Mouse (Mus musculus): Measurements from ENCODE around the gene Gls. TPM values are rescaled to one million over a fixed set of nuclear protein-coding genes. Genes with fewer than 3 reads are reported as not detected.

Gene Gls
- total and polyA plus RNA-seq, 3 experiments, result 148 to 358 (median 311) TPM

- no peak for TF ChIP-seq GATA1 (IDR thresholded peaks at IDR 0.05; ENCODE audit: borderline replicate concordance, low read length)
- no peak for TF ChIP-seq GATA2 (IDR thresholded peaks at IDR 0.05; ENCODE audit: borderline replicate concordance, low read depth, low read length)
- no peak for TF ChIP-seq TAL1 (conservative IDR thresholded peaks at IDR 0.05; ENCODE audit: low read depth, low read length)
- TF ChIP-seq CTCF (IDR thresholded peaks at IDR 0.05; ENCODE audit: low read depth, low read length), result no peak
- TF ChIP-seq POLR2AphosphoS5 (IDR thresholded peaks at IDR 0.05; ENCODE audit: insufficient replicate concordance, low read depth, low read length), result no peak
- H3K4me3 ChIP-seq (ENCODE audit: low read depth, low read length), result no peak overlapping the region
- H3K9me3 ChIP-seq (replicated peaks), result no peaks in the 10 kb centered on the region
- ATAC-seq (ENCODE audit: extremely low read depth, insufficient number of reproducible peaks, low FRiP score, poor library complexity, severe bottlenecking) (no peak), DNase-seq (ENCODE audit: low spot score) (no peak)
- H3K36me3 ChIP-seq (replicated peaks), result peaks cover 41% of the 10 kb centered on the region
- H3K27me3 ChIP-seq (ENCODE audit: insufficient read depth, low read length), result no peaks in the 10 kb centered on the region
- peaks cover 1% of the 10 kb centered on the region for H3K4me1 ChIP-seq (ENCODE audit: insufficient read depth, low read depth, low read length)
These were observed 51.0 kb downstream of the Gls start for GRCm38 (mm10) chr1:52181994-52182393.

DNA sequence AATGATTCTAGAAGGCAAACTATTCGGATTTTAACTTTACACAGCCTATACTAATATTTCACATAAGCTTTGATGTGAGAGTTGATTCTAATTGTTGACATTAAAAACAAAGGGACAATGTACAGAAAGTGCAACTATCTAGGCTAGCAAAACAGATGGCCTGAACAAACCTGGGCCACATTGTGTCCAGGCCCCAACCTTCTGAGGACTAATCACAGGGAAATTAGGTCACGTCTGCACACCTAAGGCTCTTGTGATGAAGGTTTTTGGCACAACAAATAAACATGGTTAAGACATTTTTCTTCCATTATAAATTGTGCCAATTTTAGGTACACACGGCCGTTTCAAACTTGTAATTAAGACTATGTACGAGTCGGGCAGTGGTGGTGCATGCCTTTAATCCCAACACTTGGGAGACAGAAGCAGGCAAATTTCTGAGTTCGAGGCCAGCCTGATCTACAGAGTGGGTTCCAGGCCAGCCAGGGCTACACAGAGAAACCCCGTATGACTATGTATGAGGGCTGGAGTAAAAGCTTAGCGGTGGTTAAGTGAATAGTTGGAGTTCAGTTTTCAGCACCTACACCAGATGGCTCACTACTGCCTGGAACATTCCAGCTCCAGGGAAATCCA, 53.0 kb downstream of the Gls start:
- Histone ChIP-seq H3K27me3 (ENCODE audit: insufficient read depth, low read length) (no peaks in the 10 kb centered on the region), H3K4me3 (ENCODE audit: low read depth, low read length) (no peak overlapping the region), H3K36me3 (replicated peaks) (peaks cover 41% of the 10 kb centered on the region), H3K9me3 (replicated peaks) (no peaks in the 10 kb centered on the region), H3K4me1 (ENCODE audit: insufficient read depth, low read depth, low read length) (peaks cover 11% of the 10 kb centered on the region)
- TF ChIP-seq TAL1 (conservative IDR thresholded peaks at IDR 0.05; ENCODE audit: low read depth, low read length), result no peak
- TF ChIP-seq POLR2AphosphoS5 (IDR thresholded peaks at IDR 0.05; ENCODE audit: insufficient replicate concordance, low read depth, low read length), result no peak
- TF ChIP-seq CTCF (IDR thresholded peaks at IDR 0.05; ENCODE audit: low read depth, low read length), result no peak
- no peak for TF ChIP-seq GATA1 (IDR thresholded peaks at IDR 0.05; ENCODE audit: borderline replicate concordance, low read length)
- no peak for TF ChIP-seq GATA2 (IDR thresholded peaks at IDR 0.05; ENCODE audit: borderline replicate concordance, low read depth, low read length)
- no peak for ATAC-seq (ENCODE audit: extremely low read depth, insufficient number of reproducible peaks, low FRiP score, poor library complexity, severe bottlenecking)
- no peak for DNase-seq (ENCODE audit: low spot score)

DNA sequence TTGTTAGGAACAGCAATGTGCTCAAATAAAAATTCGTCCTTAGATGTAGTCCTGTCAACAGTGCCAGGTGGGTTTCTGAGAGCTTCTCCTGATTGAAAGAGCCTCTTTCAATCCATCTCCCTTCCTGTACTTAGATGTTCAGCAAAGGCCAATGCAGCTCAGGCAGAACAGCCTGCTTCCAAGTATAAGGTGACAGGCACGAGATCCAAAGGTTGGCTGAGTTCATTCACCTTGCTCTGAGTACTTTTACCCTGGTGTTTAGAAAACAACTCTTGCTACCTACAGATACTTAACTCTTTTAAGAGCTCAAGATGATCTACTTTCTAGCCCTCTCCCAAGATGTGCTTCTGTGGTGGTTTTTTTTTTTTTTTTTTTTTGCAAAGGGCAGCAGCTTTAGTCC, 56.0 kb downstream of the Gls start:
- no peak for ATAC-seq (ENCODE audit: extremely low read depth, insufficient number of reproducible peaks, low FRiP score, poor library complexity, severe bottlenecking)
- H3K27me3 ChIP-seq (ENCODE audit: insufficient read depth, low read length), result no peaks in the 10 kb centered on the region
- DNase-seq (ENCODE audit: low spot score), result no peak

GRCm38 (mm10) chr1:52175983-52176382, 57.0 kb downstream of the Gls start:
- no peaks in the 10 kb centered on the region for H3K27me3 ChIP-seq (ENCODE audit: insufficient read depth, low read length)
- TF ChIP-seq GATA1 (IDR thresholded peaks at IDR 0.05; ENCODE audit: borderline replicate concordance, low read length) (no peak), POLR2AphosphoS5 (IDR thresholded peaks at IDR 0.05; ENCODE audit: insufficient replicate concordance, low read depth, low read length) (no peak), GATA2 (IDR thresholded peaks at IDR 0.05; ENCODE audit: borderline replicate concordance, low read depth, low read length) (no peak), CTCF (IDR thresholded peaks at IDR 0.05; ENCODE audit: low read depth, low read length) (no peak), TAL1 (conservative IDR thresholded peaks at IDR 0.05; ENCODE audit: low read depth, low read length) (no peak)
- DNase-seq (ENCODE audit: low spot score), result no peak
- peaks cover 11% of the 10 kb centered on the region for H3K4me1 ChIP-seq (ENCODE audit: insufficient read depth, low read depth, low read length)
- H3K36me3 ChIP-seq (replicated peaks), result peaks cover 39% of the 10 kb centered on the region
- H3K9me3 ChIP-seq (replicated peaks), result no peaks in the 10 kb centered on the region
- no peak overlapping the region for H3K4me3 ChIP-seq (ENCODE audit: low read depth, low read length)
- no peak for ATAC-seq (ENCODE audit: extremely low read depth, insufficient number of reproducible peaks, low FRiP score, poor library complexity, severe bottlenecking)

More for the DNA sequence above, 56.0 kb downstream of the Gls start:
- Histone ChIP-seq H3K9me3 (replicated peaks) (no peaks in the 10 kb centered on the region), H3K4me1 (ENCODE audit: insufficient read depth, low read depth, low read length) (peaks cover 11% of the 10 kb centered on the region), H3K4me3 (ENCODE audit: low read depth, low read length) (no peak overlapping the region), H3K36me3 (replicated peaks) (peaks cover 39% of the 10 kb centered on the region)
- TF ChIP-seq CTCF (IDR thresholded peaks at IDR 0.05; ENCODE audit: low read depth, low read length), result no peak
- TF ChIP-seq GATA2 (IDR thresholded peaks at IDR 0.05; ENCODE audit: borderline replicate concordance, low read depth, low read length), result no peak
- TF ChIP-seq TAL1 (conservative IDR thresholded peaks at IDR 0.05; ENCODE audit: low read depth, low read length), result no peak
- TF ChIP-seq POLR2AphosphoS5 (IDR thresholded peaks at IDR 0.05; ENCODE audit: insufficient replicate concordance, low read depth, low read length), result no peak
- no peak for TF ChIP-seq GATA1 (IDR thresholded peaks at IDR 0.05; ENCODE audit: borderline replicate concordance, low read length)

DNA sequence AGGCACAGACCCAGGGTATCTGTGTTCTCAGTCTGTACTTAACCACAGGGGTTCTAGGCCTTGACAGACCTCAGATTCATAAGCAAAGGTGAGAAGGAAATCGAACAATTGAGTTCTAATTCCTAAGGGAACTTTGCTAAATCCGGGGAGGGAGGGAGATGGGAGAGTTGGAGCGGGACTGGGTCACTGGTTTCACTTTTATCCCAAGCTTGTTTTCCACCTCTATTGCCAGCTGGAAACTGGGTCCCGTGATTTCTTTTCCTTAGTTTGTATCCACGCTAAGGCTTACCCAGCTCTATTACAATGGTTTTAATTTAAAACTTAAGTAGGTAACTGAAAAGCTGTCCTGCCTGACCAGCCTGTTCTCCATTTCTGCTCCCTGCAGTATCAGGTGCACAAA, 57.7 kb downstream of the Gls start:
- no peak for DNase-seq (ENCODE audit: low spot score)
- ATAC-seq (ENCODE audit: extremely low read depth, insufficient number of reproducible peaks, low FRiP score, poor library complexity, severe bottlenecking), result no peak
- H3K4me3 ChIP-seq (ENCODE audit: low read depth, low read length), result no peak overlapping the region
- no peaks in the 10 kb centered on the region for H3K27me3 ChIP-seq (ENCODE audit: insufficient read depth, low read length)
- H3K9me3 ChIP-seq (replicated peaks), result no peaks in the 10 kb centered on the region
- TF ChIP-seq CTCF (IDR thresholded peaks at IDR 0.05; ENCODE audit: low read depth, low read length), result no peak
- no peak for TF ChIP-seq TAL1 (conservative IDR thresholded peaks at IDR 0.05; ENCODE audit: low read depth, low read length)
- TF ChIP-seq POLR2AphosphoS5 (IDR thresholded peaks at IDR 0.05; ENCODE audit: insufficient replicate concordance, low read depth, low read length), result no peak
- peaks cover 36% of the 10 kb centered on the region for H3K36me3 ChIP-seq (replicated peaks)
- peaks cover 12% of the 10 kb centered on the region for H3K4me1 ChIP-seq (ENCODE audit: insufficient read depth, low read depth, low read length)

- no peak for DNase-seq (ENCODE audit: low spot score)
- Histone ChIP-seq H3K4me1 (ENCODE audit: insufficient read depth, low read depth, low read length) (peaks cover 10% of the 10 kb centered on the region), H3K27me3 (ENCODE audit: insufficient read depth, low read length) (no peaks in the 10 kb centered on the region), H3K4me3 (ENCODE audit: low read depth, low read length) (no peak overlapping the region), H3K36me3 (replicated peaks) (peaks cover 43% of the 10 kb centered on the region), H3K9me3 (replicated peaks) (no peaks in the 10 kb centered on the region)
- no peak for TF ChIP-seq GATA2 (IDR thresholded peaks at IDR 0.05; ENCODE audit: borderline replicate concordance, low read depth, low read length)
- no peak for ATAC-seq (ENCODE audit: extremely low read depth, insufficient number of reproducible peaks, low FRiP score, poor library complexity, severe bottlenecking)
These were observed 61.8 kb downstream of the Gls start for GRCm38 (mm10) chr1:52171271-52171670.

Measured in G1E (cell line).